Mouse (Mus musculus) ovary, postnatal 36 days (tissue): ENCODE measurements at regions not wholly inside any gene's neighbourhood (a gene's known extent, or its start where the extent isn't known, plus 50 kb on each side); places are given as distances from the start of the nearest gene placed in this dataset.

Experiments
- DNase-seq: peaks from one replicate; pipeline ENCODE4 v3.0.0; 2022; ENCODE audit warnings: low spot score, mixed read lengths

DNA sequence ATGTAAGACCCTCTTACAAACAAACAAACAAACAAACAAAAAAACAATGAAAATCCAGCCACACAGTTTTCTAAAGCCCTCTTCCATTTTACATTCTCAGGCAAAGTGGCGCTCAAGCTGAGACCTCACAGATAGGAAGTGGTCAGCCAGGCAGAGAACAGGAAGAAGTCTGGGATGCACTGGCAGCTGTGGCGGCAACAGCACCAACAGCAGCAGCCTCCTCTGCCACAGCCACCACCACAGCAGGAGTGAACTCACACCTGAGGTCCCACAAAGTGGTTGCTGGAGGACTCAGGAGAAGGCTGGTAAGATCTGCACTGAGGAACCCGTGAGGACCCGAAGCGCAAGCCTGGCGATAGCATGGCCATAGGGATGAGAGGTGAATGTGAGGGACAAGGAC, 156.3 kb downstream of the Grm4 start:
- no peak for DNase-seq

GRCm38 (mm10) chr17:27364338-27364737, 156.9 kb downstream of the Grm4 start:
- DNase-seq = no peak

DNA sequence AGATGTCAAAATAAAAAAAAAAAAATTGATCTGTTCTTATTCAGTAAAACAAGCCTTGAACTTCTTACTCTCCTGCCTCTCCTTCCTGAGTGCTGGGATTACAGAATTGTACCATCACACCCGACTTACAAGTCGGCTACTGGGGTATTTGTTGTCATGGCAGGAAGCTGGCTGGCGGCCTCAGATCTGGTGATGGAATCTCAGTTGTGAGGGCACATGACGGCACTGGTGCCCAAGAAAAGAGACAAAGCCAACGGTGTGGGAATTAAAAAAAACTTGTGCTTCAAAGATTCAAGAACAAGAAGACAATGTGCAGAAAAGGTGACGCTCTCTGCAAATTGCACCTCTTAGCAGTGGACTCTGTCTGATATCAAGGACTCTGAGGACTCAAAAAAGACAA, 157.3 kb downstream of the Grm4 start:
- no peak for DNase-seq

DNA sequence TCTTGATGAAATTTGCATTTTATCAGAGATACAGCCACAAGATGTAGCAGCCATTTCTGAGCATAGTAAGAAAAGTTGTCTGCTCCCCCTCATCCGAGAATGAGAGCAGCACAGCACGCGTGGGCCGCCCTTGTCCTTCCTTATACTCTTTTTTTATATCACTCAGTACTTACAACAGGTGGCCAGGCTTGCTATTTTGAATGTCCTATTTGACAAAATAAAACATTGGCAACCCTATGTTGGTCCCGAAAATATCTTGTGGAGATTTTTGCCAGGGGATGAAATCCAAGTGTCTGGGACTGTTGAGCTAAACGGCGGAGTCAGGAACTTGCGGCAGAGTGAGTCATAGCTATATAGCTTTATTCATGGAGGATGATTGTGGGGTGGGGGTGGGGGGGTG, 158.0 kb upstream of the Lemd2 start:
- no peak for DNase-seq

- no peak for DNase-seq
These were observed 157.1 kb upstream of the Lemd2 start for GRCm38 (mm10) chr17:27361362-27361761.

- no peak for DNase-seq
These were observed 152.6 kb upstream of the Lemd2 start for GRCm38 (mm10) chr17:27356862-27357261.

DNA sequence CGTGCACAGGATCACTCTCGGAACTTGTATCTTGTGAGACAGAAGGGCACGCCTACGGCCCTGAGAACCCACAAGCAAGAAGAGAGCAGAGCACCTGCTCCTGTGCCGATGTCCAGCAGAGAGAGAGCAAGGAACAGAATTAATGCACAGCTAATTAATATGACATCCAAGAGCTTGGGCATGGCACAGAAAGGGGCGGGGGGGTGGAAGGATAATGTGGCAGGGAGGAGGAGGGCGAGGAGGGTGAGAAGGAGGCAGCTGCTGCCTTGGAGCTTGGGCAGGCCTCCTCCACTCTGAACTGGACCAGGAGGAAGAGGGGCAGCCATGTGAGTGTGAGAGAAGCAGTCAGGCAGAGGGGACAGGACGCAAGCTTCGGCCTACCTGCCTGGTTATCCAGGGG, 151.4 kb upstream of the Lemd2 start:
- no peak for DNase-seq

- DNase-seq = no peak
These were observed 150.8 kb upstream of the Lemd2 start for GRCm38 (mm10) chr17:27355056-27355455.

DNA sequence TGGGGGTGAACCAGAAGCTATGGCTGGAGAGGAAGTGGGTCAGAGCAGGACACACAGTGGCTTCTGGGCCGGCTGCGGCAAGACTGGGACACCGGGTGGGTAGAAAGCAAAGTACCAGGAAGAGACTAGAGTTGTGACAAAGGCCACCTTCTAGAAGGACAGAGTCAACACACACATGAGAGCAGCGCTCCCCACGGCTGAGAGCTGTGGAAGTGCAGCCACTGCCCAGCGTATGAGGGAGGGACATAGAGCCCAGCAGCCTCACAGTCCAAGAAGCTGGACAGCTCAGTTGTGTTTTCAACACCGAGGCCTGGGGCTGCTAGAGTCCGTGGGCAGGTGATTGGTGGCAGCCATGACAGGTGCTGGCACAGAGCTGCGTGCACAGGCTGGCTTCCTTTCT, 145.6 kb upstream of the Lemd2 start:
- DNase-seq = no peak

GRCm38 (mm10) chr17:27349432-27349831, 145.2 kb upstream of the Lemd2 start:
- no peak for DNase-seq

- DNase-seq = no peak
These were observed 138.0 kb upstream of the Lemd2 start for GRCm38 (mm10) chr17:27341952-27342890.

- no peak for DNase-seq
These were observed 135.6 kb upstream of the Lemd2 start for GRCm38 (mm10) chr17:27339823-27340222.

DNA sequence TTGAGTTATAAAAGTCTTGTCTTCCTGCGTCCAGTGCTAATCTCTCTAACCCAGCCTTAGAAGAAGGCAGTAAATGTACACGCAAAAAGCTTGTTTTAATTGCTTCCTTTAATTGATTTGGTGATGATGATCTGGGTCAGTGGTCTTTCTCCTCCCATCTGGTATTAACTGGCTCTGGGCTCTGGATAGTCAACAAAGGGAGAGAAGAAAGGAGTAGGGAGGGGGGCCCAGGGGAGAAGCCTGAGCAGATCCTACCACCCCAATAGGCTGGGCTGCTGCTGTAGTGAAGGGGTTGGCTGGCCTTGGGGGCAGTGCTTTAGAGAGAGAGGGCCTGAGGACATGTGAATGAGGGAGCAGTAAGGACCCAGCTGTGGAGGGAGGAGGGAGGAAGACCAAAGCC, 135.0 kb upstream of the Lemd2 start:
- no peak for DNase-seq

- no peak for DNase-seq
These were observed 131.4 kb upstream of the Lemd2 start for GRCm38 (mm10) chr17:27335621-27336020.

DNA sequence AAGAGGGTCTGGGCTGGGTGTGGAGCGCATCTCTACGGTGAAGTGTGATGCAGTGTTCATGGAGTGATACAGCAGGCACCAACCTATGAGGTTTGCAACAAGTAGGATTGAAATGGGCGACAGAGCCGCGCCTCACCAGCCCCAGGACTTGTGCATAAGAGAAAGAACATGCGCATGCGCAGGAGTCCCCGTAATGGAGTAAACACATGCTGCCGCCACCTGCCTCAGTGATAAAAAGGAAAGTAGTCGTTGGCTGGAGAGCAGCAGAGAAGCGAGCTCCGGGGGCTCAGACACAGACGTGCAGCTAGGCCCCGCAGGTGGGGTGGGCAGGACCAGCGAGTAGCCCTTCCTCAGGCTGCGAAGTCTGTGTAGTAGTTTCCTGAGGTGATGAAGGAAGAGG, 129.3 kb upstream of the Lemd2 start:
- no peak for DNase-seq

DNA sequence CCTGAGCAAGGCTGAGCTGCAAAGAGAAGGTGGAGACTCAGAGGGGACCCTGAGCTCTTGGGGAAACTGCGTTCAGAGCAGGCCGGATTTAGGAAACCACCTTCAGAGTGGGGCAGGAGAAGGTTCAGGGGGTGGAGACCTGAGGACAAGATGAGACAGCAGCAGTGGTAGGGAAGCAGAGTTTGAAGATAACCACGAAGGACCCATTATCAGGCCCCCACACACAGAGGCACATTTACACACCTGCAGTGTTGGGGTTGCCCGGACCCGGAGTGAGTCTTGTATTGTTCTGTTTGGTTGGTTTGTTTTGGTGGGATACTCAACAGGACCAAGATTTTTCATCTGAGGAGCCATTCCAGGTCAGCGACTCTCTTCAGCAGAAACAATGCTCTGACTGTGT, 128.9 kb upstream of the Lemd2 start:
- DNase-seq = no peak

- no peak for DNase-seq
These were observed 127.8 kb upstream of the Lemd2 start for GRCm38 (mm10) chr17:27332076-27332475.

- no peak for DNase-seq
These were observed 127.4 kb upstream of the Lemd2 start for GRCm38 (mm10) chr17:27331630-27332029.

GRCm38 (mm10) chr17:27329791-27330190, 125.5 kb upstream of the Lemd2 start:
- no peak for DNase-seq

DNA sequence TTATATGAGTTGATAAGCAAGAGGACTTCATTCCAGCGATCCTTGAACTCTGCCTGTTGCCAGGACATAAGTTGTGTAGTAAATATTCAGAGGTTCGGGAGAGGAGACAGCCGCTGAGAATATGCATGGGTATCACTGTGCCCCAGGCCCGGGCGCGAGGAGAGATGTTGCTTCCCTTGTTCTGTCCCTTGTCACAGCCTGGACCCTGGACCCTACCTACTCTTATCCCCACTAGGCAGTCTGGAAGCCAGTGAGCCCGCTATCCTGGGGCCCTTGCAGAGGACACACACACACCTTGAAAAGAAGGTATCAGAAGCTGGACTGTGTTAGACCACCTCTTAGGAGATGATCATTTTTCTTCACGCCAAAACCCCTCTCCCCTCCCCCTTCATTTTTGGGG, 124.9 kb upstream of the Lemd2 start:
- DNase-seq = no peak

DNA sequence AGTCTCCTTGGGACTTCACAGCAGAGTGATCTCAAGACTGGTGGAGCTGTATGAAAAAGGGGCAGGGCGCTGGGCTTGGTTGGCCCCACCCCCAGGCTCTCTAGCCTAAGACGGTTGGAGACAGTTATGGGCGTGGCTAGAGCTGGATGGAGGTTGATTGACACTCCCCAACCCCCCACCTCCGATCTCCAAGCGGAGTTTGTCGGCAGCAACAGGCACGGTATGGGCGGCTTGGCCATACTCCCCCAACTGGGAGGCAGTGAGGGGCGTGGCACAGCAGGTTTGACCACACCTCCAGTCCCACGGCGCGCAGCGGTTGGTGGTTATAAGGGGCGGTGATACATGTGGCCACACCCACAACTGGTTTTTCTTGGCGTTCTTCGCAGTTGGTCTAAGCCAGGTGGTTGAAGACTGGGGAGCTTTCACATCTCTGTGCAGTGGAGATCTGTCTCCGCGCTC, 120.8 kb upstream of the Lemd2 start:
- DNase-seq = peak; percentile 69

DNA sequence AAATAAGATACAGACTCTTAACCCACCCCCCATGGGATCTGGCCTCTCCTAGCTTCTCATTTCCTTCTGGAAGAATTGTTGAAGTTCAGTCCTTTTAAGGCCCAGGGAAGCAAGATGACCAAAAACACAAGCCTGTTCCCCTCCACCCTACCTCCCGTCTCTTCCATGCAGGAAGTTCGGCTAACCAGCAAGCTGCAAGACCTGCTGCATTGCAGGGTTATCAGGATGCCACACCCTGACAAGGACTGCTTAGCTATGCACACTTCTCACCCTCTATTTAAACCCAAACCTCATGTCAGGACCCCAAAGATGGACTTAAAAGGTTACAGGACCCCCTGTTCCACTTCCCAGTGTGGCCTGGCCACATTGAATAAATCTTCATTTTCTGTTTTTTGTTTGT, 119.2 kb upstream of the Lemd2 start:
- DNase-seq = no peak

GRCm38 (mm10) chr17:27322891-27323509, 118.7 kb upstream of the Lemd2 start:
- DNase-seq = no peak
